In genomic region chr1:166048230-166048911, GRCm38 (mm10) we compare ENCODE assay signal across 8 mouse cellular contexts. TPM values are rescaled to one million over a fixed set of nuclear protein-coding genes. Genes with fewer than 3 reads are reported as not detected.
DNase-seq lines count a peak whose midpoint lies in the region; ATAC-seq and TF ChIP-seq lines count a peak whose summit lies in the region.

No protein-coding gene starts in this region.

- H3K9ac ChIP-seq in kidney, embryonic 16.5 days (replicated peaks; ENCODE audit: low read length) = peak overlapping the region; percentile 60
- H3K9ac ChIP-seq in forebrain, postnatal 0 days = peak overlapping the region; percentile 32
- H3K9ac ChIP-seq in liver, embryonic 11.5 days (ENCODE audit: low read depth, low read length) = 0 out of 2 replicates have a peak overlapping the region, but pooled peaks have one; percentile 12

- H3K27ac ChIP-seq in kidney, embryonic 16.5 days (ENCODE audit: low read length) = no peak overlapping the region
- peak overlapping the region; percentile 4; the same call in 1 of the 2 replicates for H3K27ac ChIP-seq in forebrain, postnatal 0 days (ENCODE audit: low read depth, low read length)
- no peak overlapping the region for H3K27ac ChIP-seq in liver, embryonic 11.5 days (ENCODE audit: low read depth, low read length)

- H3K4me3 ChIP-seq in kidney, embryonic 16.5 days (ENCODE audit: low read length) = peak overlapping the region; percentile 50
- peak overlapping the region; percentile 37 for H3K4me3 ChIP-seq in forebrain, postnatal 0 days (ENCODE audit: low read depth, low read length)
- peak overlapping the region; percentile 43 for H3K4me3 ChIP-seq in liver, embryonic 11.5 days (ENCODE audit: low read depth, low read length)

- no peak for DNase-seq in kidney, adult 9 months
- DNase-seq in R1 (ENCODE audit: low read depth, low spot score) = peak; percentile 57
- peak; percentile 40 for DNase-seq in forebrain, postnatal 0 days
- DNase-seq in liver, embryonic 11.5 days (ENCODE audit: low spot score) = no peak
- DNase-seq in ovary, postnatal 14 days (ENCODE audit: low spot score) = no peak
- DNase-seq in urinary bladder, postnatal 4 days (ENCODE audit: low spot score in 2 of 2) = no peak

- ATAC-seq in kidney, embryonic 16.5 days (ENCODE audit: low FRiP score, low TSS enrichment) = no peak
- ATAC-seq in forebrain, postnatal 0 days = peak; percentile 46; the same call in 1 of the 2 replicates
- ATAC-seq in liver, embryonic 11.5 days (replicated peaks; ENCODE audit: low FRiP score) = no peak
- ATAC-seq in monocyte, adult 5-6 weeks (replicated peaks; ENCODE audit: insufficient number of reproducible peaks, low FRiP score, low TSS enrichment, poor library complexity, severe bottlenecking) = 0 out of 2 replicates have a peak, but pooled peaks have one; percentile 30

- WGBS in kidney, embryonic 16.5 days = under 1% methylated on average over 23 of the region's 23 CpGs
- WGBS in forebrain, postnatal 0 days = 1% methylated on average over 23 of the region's 23 CpGs
- under 1% methylated on average over 23 of the region's 23 CpGs for WGBS in liver, embryonic 11.5 days

- peak overlapping the region; percentile 84 for H3K4me2 ChIP-seq in kidney, embryonic 16.5 days (replicated peaks; ENCODE audit: low read depth, low read length)
- peak overlapping the region; percentile 87 for H3K4me2 ChIP-seq in forebrain, postnatal 0 days (ENCODE audit: low read depth)
- H3K4me2 ChIP-seq in liver, embryonic 11.5 days = peak overlapping the region; percentile 84

- no peaks in the 10 kb centered on the region for H3K9me3 ChIP-seq in kidney, embryonic 16.5 days (ENCODE audit: low read length)
- H3K9me3 ChIP-seq in forebrain, postnatal 0 days (ENCODE audit: low read length) = no peaks in the 10 kb centered on the region
- H3K9me3 ChIP-seq in liver, embryonic 11.5 days (ENCODE audit: control insufficient read depth, low read length) = no peaks in the 10 kb centered on the region

- no peaks in the 10 kb centered on the region for H3K36me3 ChIP-seq in kidney, embryonic 16.5 days (ENCODE audit: insufficient read depth, low read length)
- H3K36me3 ChIP-seq in forebrain, postnatal 0 days (ENCODE audit: insufficient read depth) = no peaks in the 10 kb centered on the region
- no peaks in the 10 kb centered on the region for H3K36me3 ChIP-seq in liver, embryonic 11.5 days (ENCODE audit: control insufficient read depth, insufficient read depth, low read length)

- peaks cover 24% of the 10 kb centered on the region for H3K4me1 ChIP-seq in kidney, embryonic 16.5 days (ENCODE audit: insufficient read depth, low read length)
- H3K4me1 ChIP-seq in forebrain, postnatal 0 days (ENCODE audit: insufficient read depth) = peaks cover 12% of the 10 kb centered on the region
- H3K4me1 ChIP-seq in liver, embryonic 11.5 days (replicated peaks; ENCODE audit: control insufficient read depth, insufficient read depth, low read length) = peaks cover 3% of the 10 kb centered on the region; the same call in 1 of the 2 replicates

- H3K27me3 ChIP-seq in kidney, embryonic 16.5 days (ENCODE audit: insufficient read depth, low read length) = peaks cover 9% of the 10 kb centered on the region; the same call in 1 of the 2 replicates
- H3K27me3 ChIP-seq in forebrain, postnatal 0 days (ENCODE audit: insufficient read depth, low read length) = 0 out of 2 replicates have a peak, but pooled peaks cover 11% of the 10 kb centered on the region
- peaks cover 26% of the 10 kb centered on the region for H3K27me3 ChIP-seq in liver, embryonic 11.5 days (replicated peaks; ENCODE audit: control insufficient read depth, insufficient read depth, low read length)

- TF ChIP-seq CTCF in forebrain, postnatal 0 days (IDR thresholded peaks at IDR 0.05; ENCODE audit: low read depth) = peak; percentile 14; the same call in 1 of the 2 replicates

RNA-seq across cellular contexts. Expression of gene Pou2f1, which starts 45.9 kb away (rescaled TPM):
- 14.0 and 20.6 TPM in 2 replicates for polyA plus RNA-seq in kidney, embryonic 16.5 days (2015; fragmentation: Nextera tagmentation; extraction: Ambion mirVana)
- total RNA-seq in forebrain, postnatal 0 days (2014; rRNA removed) = 14.3 and 22.2 TPM in 2 replicates
- 11.1 and 16.7 TPM in 2 replicates for polyA plus RNA-seq in forebrain, postnatal 0 days (2015; fragmentation: Nextera tagmentation; extraction: Ambion mirVana)
- polyA plus RNA-seq in liver, embryonic 11.5 days (2014; fragmentation: Nextera tagmentation; extraction: Ambion mirVana) = 15.5 and 16.5 TPM in 2 replicates
- 11.7 to 22.8 TPM (median 18.7 TPM) in 3 replicates for total RNA-seq in monocyte, adult 5-6 weeks (2017)

Comparison
In these comparisons a context has a peak if more than half of its experiments do, and no peak if none do; other contexts are left out.
1. ATAC-seq: peak in forebrain, postnatal 0 days (single experiment) and monocyte, adult 5-6 weeks (single experiment); none in kidney, embryonic 16.5 days (single experiment) and liver, embryonic 11.5 days (single experiment).
2. DNase-seq: peak in R1 (single experiment) and forebrain, postnatal 0 days (single experiment); none in kidney, adult 9 months (single experiment), liver, embryonic 11.5 days (single experiment), ovary, postnatal 14 days (single experiment) and urinary bladder, postnatal 4 days (0 of 2).
3. Peak in every context shown above with its lines, with median percentiles within 50 percentile points of each other: H3K4me2 ChIP-seq, H3K4me3 ChIP-seq and H3K9ac ChIP-seq.